Mouse (Mus musculus): ENCODE results near the gene Hspa1l.
"Not testable (repeated sequence)": the region's sequence is repeated elsewhere in the genome, so short reads cannot be mapped to it uniquely, and the experiment has no call there.

GRCm38 (mm10) chr17:34971694-34972068 lies 822 bp upstream of the Hspa1l start:
- not testable (repeated sequence) for TF ChIP-seq CTCF (conservative IDR thresholded peaks at IDR 0.05; ENCODE audit: insufficient read depth, insufficient read length, low read depth, low read length); POLR2A (IDR thresholded peaks at IDR 0.05; ENCODE audit: low read depth, low read length)

All from kidney, adult 2 months (tissue).